Mouse (Mus musculus): ENCODE measurements around the gene Gm20388.

DNA sequence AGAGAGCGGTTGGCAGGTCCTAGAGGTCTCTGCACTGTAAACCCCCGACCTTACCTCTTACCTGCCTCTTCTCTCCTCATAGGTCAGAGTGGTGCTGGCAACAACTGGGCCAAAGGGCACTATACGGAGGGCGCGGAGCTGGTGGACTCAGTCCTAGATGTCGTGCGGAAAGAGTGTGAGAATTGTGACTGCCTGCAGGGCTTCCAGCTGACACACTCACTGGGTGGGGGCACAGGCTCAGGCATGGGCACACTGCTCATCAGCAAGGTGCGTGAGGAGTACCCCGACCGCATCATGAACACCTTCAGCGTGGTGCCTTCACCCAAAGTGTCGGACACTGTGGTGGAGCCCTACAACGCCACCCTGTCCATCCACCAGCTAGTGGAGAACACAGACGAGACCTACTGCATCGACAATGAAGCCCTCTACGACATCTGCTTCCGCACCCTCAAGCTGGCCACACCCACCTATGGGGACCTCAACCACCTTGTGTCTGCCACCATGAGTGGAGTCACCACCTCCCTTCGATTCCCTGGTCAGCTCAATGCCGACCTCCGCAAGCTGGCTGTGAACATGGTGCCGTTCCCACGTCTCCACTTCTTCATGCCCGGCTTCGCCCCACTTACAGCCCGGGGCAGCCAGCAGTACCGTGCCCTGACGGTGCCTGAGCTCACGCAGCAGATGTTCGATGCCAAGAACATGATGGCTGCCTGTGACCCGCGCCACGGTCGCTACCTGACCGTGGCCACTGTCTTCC lies 3510.1 kb downstream of the Gm20388 start:
- TF ChIP-seq CTCF (IDR thresholded peaks at IDR 0.05; ENCODE audit: low read depth, low read length): no peak
- TF ChIP-seq GATA1 (IDR thresholded peaks at IDR 0.05; ENCODE audit: borderline replicate concordance, low read length): no peak
- TF ChIP-seq POLR2AphosphoS5 (IDR thresholded peaks at IDR 0.05; ENCODE audit: insufficient replicate concordance, low read depth, low read length): no peak

Data from G1E (cell line).